Mouse (Mus musculus): ENCODE data around the gene Rab5if.
"Not testable (repeated sequence)": the region's sequence is repeated elsewhere in the genome, so short reads cannot be mapped to it uniquely, and the experiment has no call there.

Rab5if gene

GRCm38 (mm10) chr2:156862772-156863486 is at the start of gene Rab5if:
Rab5if (plus strand) TSS chr2:156863128.
- in situ Hi-C loops (cut with MboI; ENCODE audit: low pct_unique_long_range_greater_than_20kb in 1 of 2, low sequenced_read_pairs in 2 of 2, unreplicated experiment in 1 of 2), result no loop called here

GRCm38 (mm10) chr2:156814344-156814801 is 48.6 kb upstream of the Rab5if start:
- in situ Hi-C loops (cut with MboI; ENCODE audit: low pct_unique_long_range_greater_than_20kb in 1 of 2, low sequenced_read_pairs in 2 of 2, unreplicated experiment in 1 of 2), result no loop called here

- in situ Hi-C loops (cut with MboI; ENCODE audit: low pct_unique_long_range_greater_than_20kb in 1 of 2, low sequenced_read_pairs in 2 of 2, unreplicated experiment in 1 of 2), result no loop called here
Measured at GRCm38 (mm10) chr2:156814893-156815292, 48.0 kb upstream of the Rab5if start.

- in situ Hi-C loops (cut with MboI; ENCODE audit: low pct_unique_long_range_greater_than_20kb in 1 of 2, low sequenced_read_pairs in 2 of 2, unreplicated experiment in 1 of 2), result no loop called here
Measured at GRCm38 (mm10) chr2:156815412-156815811, 47.5 kb upstream of the Rab5if start.

- in situ Hi-C loops (cut with MboI; ENCODE audit: low pct_unique_long_range_greater_than_20kb in 1 of 2, low sequenced_read_pairs in 2 of 2, unreplicated experiment in 1 of 2), result no loop called here
Measured at GRCm38 (mm10) chr2:156816116-156816515, 46.8 kb upstream of the Rab5if start.

- in situ Hi-C loops (cut with MboI; ENCODE audit: low pct_unique_long_range_greater_than_20kb in 1 of 2, low sequenced_read_pairs in 2 of 2, unreplicated experiment in 1 of 2), result not testable (repeated sequence)
Measured at GRCm38 (mm10) chr2:156825128-156825527, 37.8 kb upstream of the Rab5if start.

- in situ Hi-C loops (cut with MboI; ENCODE audit: low pct_unique_long_range_greater_than_20kb in 1 of 2, low sequenced_read_pairs in 2 of 2, unreplicated experiment in 1 of 2), result no loop called here
Measured at GRCm38 (mm10) chr2:156834336-156834735, 28.6 kb upstream of the Rab5if start.

GRCm38 (mm10) chr2:156838839-156839238 is 24.1 kb upstream of the Rab5if start:
- in situ Hi-C loops (cut with MboI; ENCODE audit: low pct_unique_long_range_greater_than_20kb in 1 of 2, low sequenced_read_pairs in 2 of 2, unreplicated experiment in 1 of 2), result no loop called here

- in situ Hi-C loops (cut with MboI; ENCODE audit: low pct_unique_long_range_greater_than_20kb in 1 of 2, low sequenced_read_pairs in 2 of 2, unreplicated experiment in 1 of 2), result no loop called here
Measured at GRCm38 (mm10) chr2:156839319-156840191, 23.4 kb upstream of the Rab5if start, which contains the start of gene Tgif2. Tgif2 (plus strand) TSS chr2:156840007.

GRCm38 (mm10) chr2:156840301-156841027 is 22.5 kb upstream of the Rab5if start:
- in situ Hi-C loops (cut with MboI; ENCODE audit: low pct_unique_long_range_greater_than_20kb in 1 of 2, low sequenced_read_pairs in 2 of 2, unreplicated experiment in 1 of 2), result no loop called here

GRCm38 (mm10) chr2:156841028-156841840 is 21.7 kb upstream of the Rab5if start:
- in situ Hi-C loops (cut with MboI; ENCODE audit: low pct_unique_long_range_greater_than_20kb in 1 of 2, low sequenced_read_pairs in 2 of 2, unreplicated experiment in 1 of 2), result no loop called here

- in situ Hi-C loops (cut with MboI; ENCODE audit: low pct_unique_long_range_greater_than_20kb in 1 of 2, low sequenced_read_pairs in 2 of 2, unreplicated experiment in 1 of 2), result no loop called here
Measured at GRCm38 (mm10) chr2:156841841-156842706, 20.9 kb upstream of the Rab5if start.

GRCm38 (mm10) chr2:156842711-156843110 is 20.2 kb upstream of the Rab5if start:
- in situ Hi-C loops (cut with MboI; ENCODE audit: low pct_unique_long_range_greater_than_20kb in 1 of 2, low sequenced_read_pairs in 2 of 2, unreplicated experiment in 1 of 2), result no loop called here

GRCm38 (mm10) chr2:156843331-156843730 is 19.6 kb upstream of the Rab5if start:
- in situ Hi-C loops (cut with MboI; ENCODE audit: low pct_unique_long_range_greater_than_20kb in 1 of 2, low sequenced_read_pairs in 2 of 2, unreplicated experiment in 1 of 2), result no loop called here

GRCm38 (mm10) chr2:156844715-156845114 is 18.2 kb upstream of the Rab5if start:
- in situ Hi-C loops (cut with MboI; ENCODE audit: low pct_unique_long_range_greater_than_20kb in 1 of 2, low sequenced_read_pairs in 2 of 2, unreplicated experiment in 1 of 2), result no loop called here

GRCm38 (mm10) chr2:156847653-156848052 is 15.3 kb upstream of the Rab5if start:
- in situ Hi-C loops (cut with MboI; ENCODE audit: low pct_unique_long_range_greater_than_20kb in 1 of 2, low sequenced_read_pairs in 2 of 2, unreplicated experiment in 1 of 2), result no loop called here

- in situ Hi-C loops (cut with MboI; ENCODE audit: low pct_unique_long_range_greater_than_20kb in 1 of 2, low sequenced_read_pairs in 2 of 2, unreplicated experiment in 1 of 2), result no loop called here
Measured at GRCm38 (mm10) chr2:156848526-156849182, 14.3 kb upstream of the Rab5if start.

Measured in mouse embryonic stem cell (cell line).